Mouse (Mus musculus): Measurements from ENCODE around the gene Ankrd10. TPM values are rescaled to one million over a fixed set of nuclear protein-coding genes. Genes with fewer than 3 reads are reported as not detected.
"Not testable (repeated sequence)": the region's sequence is repeated elsewhere in the genome, so short reads cannot be mapped to it uniquely, and the experiment has no call there.

Ankrd10 gene
- polyA plus RNA-seq, 1 experiment from 2014 or later: 108 TPM

DNA sequence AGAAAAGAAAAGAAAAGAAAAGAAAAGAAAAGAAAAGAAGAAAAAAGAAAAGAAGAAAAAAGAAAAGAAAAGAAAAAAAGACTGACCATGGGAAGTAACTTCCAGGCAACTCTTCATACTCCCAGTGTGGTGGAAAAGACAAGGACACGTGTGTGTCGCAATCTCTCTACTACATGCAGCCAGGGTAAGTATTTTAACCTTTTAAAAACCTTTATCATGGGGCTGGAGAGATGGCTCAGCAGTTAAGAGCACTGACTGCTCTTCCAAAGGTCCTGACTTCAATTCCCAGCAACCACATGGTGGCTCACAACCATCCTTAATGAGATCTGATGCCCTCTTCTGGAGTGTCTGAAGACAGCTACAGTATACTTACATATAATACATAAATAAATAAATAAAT, 67.4 kb downstream of the Ankrd10 start:
- not testable (repeated sequence) for ATAC-seq (ENCODE audit: low FRiP score, low TSS enrichment); H3K27me3 ChIP-seq (ENCODE audit: insufficient read depth, low read length); H3K9ac ChIP-seq (replicated peaks; ENCODE audit: low read length); H3K27ac ChIP-seq (ENCODE audit: low read length); H3K9me3 ChIP-seq (ENCODE audit: low read length); H3K4me3 ChIP-seq (ENCODE audit: low read length); H3K4me2 ChIP-seq (replicated peaks; ENCODE audit: low read depth, low read length); H3K4me1 ChIP-seq (ENCODE audit: insufficient read depth, low read length)
- H3K36me3 ChIP-seq (ENCODE audit: insufficient read depth, low read length): peaks cover 39% of the 10 kb centered on the region
- whole genome bisulfite sequencing: 95% methylated on average over 2 of the region's 2 CpGs

DNA sequence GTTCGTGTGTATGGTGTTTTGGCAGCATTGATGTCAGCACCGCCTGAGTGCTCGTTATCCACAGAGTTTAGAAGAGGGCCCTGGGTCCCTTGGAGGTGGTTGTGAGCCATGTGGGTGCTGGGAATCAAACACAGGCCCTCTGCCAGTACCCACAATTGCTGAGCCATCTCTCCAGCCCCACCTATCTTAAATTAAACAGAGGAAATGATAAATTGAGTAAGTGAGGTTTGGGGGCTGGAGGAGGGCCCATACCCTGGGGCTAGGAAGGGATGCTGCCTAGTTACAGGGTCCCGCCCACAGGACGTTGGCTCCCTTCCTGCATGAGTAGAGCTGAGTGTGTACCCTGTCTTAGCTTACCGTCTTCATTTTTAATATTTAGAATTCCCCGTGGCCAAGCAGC, 70.8 kb downstream of the Ankrd10 start:
- no peak for ATAC-seq (ENCODE audit: low FRiP score, low TSS enrichment)
- no peaks in the 10 kb centered on the region for H3K27me3 ChIP-seq (ENCODE audit: insufficient read depth, low read length)
- H3K4me2 ChIP-seq (replicated peaks; ENCODE audit: low read depth, low read length): no peak overlapping the region
- no peaks in the 10 kb centered on the region for H3K9me3 ChIP-seq (ENCODE audit: low read length)
- 89% methylated on average over 7 of the region's 7 CpGs for WGBS
- H3K4me3 ChIP-seq (ENCODE audit: low read length): no peak overlapping the region
- H3K4me1 ChIP-seq (ENCODE audit: insufficient read depth, low read length): peaks cover 3% of the 10 kb centered on the region; the same call in 1 of the 2 replicates
- no peak overlapping the region for H3K27ac ChIP-seq (ENCODE audit: low read length)
- no peak overlapping the region for H3K9ac ChIP-seq (replicated peaks; ENCODE audit: low read length)
- H3K36me3 ChIP-seq (ENCODE audit: insufficient read depth, low read length): peaks cover 53% of the 10 kb centered on the region

DNA sequence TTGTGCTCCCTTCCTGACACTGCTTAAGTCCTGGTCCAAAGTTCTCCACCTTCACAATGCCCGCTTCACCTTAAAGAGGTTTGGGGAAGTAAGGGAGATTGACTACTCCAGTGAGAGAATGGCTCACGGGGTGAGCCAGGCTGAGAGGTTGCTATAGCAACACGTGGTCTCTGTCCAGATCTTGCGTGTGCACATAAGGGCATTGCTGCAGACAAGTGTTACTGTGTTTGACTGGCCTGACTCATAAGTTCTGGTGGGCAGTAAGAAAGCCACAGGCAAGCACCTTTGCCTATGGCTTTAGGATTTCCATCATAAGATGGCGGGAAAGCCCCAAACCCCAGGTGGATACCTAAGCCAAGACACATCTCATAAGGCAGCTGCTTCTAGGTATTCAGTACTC, 71.3 kb downstream of the Ankrd10 start:
- Histone ChIP-seq H3K9ac (replicated peaks; ENCODE audit: low read length) (no peak overlapping the region), H3K4me3 (ENCODE audit: low read length) (no peak overlapping the region), H3K4me2 (replicated peaks; ENCODE audit: low read depth, low read length) (no peak overlapping the region), H3K4me1 (ENCODE audit: insufficient read depth, low read length) (peaks cover 8% of the 10 kb centered on the region), H3K27ac (ENCODE audit: low read length) (no peak overlapping the region), H3K27me3 (ENCODE audit: insufficient read depth, low read length) (no peaks in the 10 kb centered on the region), H3K36me3 (ENCODE audit: insufficient read depth, low read length) (peaks cover 53% of the 10 kb centered on the region), H3K9me3 (ENCODE audit: low read length) (no peaks in the 10 kb centered on the region)
- ATAC-seq (ENCODE audit: low FRiP score, low TSS enrichment): no peak
- WGBS: 92% methylated on average over 5 of the region's 5 CpGs

Small RNAs within 50 kb of the gene (microRNA-seq; reads per million reads assigned to microRNA genes)
- gene Mir7238: 1.9 reads per million, percentile 7 among the genes with 10 or more reads in this experiment

Other genes with a start within 250 kb of the Ankrd10 start
- gene Rab20, start 157.0 kb downstream of the Ankrd10 start, polyA plus RNA-seq (2015; fragmentation: Nextera tagmentation; extraction: Ambion mirVana): 30.6 and 37.3 TPM in 2 replicates
- gene Naxd, start 138.3 kb downstream of the Ankrd10 start, polyA plus RNA-seq (2015; fragmentation: Nextera tagmentation; extraction: Ambion mirVana): 125 and 132 TPM in 2 replicates
- 27.0 and 27.3 TPM in 2 replicates for gene Cars2, start 85.0 kb downstream of the Ankrd10 start, polyA plus RNA-seq (2015; fragmentation: Nextera tagmentation; extraction: Ambion mirVana)
- 34.0 and 37.9 TPM in 2 replicates for gene Ing1, start 80.2 kb downstream of the Ankrd10 start, polyA plus RNA-seq (2015; fragmentation: Nextera tagmentation; extraction: Ambion mirVana)
- gene 1700016D06Rik, start 65.3 kb upstream of the Ankrd10 start, polyA plus RNA-seq (2015; fragmentation: Nextera tagmentation; extraction: Ambion mirVana): 0.26 TPM in 1 of 2 replicates, not detected in the other
- gene Arhgef7, start 92.0 kb upstream of the Ankrd10 start, polyA plus RNA-seq (2015; fragmentation: Nextera tagmentation; extraction: Ambion mirVana): 43.3 and 46.2 TPM in 2 replicates
- gene Tex29, start 204.7 kb upstream of the Ankrd10 start, polyA plus RNA-seq (2015; fragmentation: Nextera tagmentation; extraction: Ambion mirVana): 0.37 and 0.63 TPM in 2 replicates

Data from kidney, embryonic 16.5 days (tissue).